Mouse (Mus musculus) liver, postnatal 0 days (tissue): ENCODE measurements around the gene Nkx1-1.

Experiments used
- CTCF ChIP-seq: sonication (generic); IDR thresholded peaks from 2 replicates; pipeline ENCODE4 v1.5.1; 2016; ENCODE audit warnings: antibody characterized with exemption, low read depth
- EP300 ChIP-seq: IDR thresholded peaks from 2 replicates; pipeline ENCODE4 v1.6.1; 2016; ENCODE audit warnings: antibody characterized with exemption, low read depth, mild to moderate bottlenecking

DNA sequence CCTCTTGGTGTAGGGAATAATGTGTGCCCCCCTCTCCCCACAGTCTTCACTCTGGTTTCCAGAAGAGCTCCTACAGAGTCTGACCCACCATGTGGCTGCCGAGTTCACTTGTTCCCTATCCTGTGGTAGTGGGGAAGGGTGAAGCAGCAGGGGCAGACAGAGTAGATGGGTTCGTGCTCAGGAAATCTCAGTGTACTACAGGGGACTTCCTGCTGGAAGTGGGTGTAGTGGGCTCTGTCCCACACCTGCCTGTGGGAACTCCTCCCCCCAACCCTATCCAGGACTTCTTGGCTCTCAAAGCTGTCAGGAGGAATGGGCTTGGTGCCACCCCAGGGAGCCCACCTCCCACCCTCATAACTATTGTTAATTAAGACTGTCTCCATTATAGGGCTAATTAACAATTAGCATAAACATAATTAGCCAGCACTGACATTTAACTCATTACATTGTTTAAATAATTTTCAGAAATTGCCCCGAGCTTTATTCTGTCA is 24.4 kb upstream of the Nkx1-1 start:
- TF ChIP-seq CTCF (no peak), EP300 (no peak)
